Mouse (Mus musculus): ENCODE data around the gene Nelfb. TPM values are rescaled to one million over a fixed set of nuclear protein-coding genes. Genes with fewer than 3 reads are reported as not detected.

Gene Nelfb
- polyA plus RNA-seq, 1 experiment from 2014 or later: 42.8 TPM

GRCm38 (mm10) chr2:25182664-25183063 is 28.6 kb downstream of the Nelfb start:
- no peaks in the 10 kb centered on the region for H3K9me3 ChIP-seq (replicated peaks)
- H3K27me3 ChIP-seq: peaks cover 96% of the 10 kb centered on the region
- DNase-seq (no peak), ATAC-seq (ENCODE audit: low read depth) (no peak)
- no peak overlapping the region for H3K27ac ChIP-seq
- H3K4me3 ChIP-seq (replicated peaks): peak overlapping the region; percentile 30
- H3K36me3 ChIP-seq: no peaks in the 10 kb centered on the region
- H3K9ac ChIP-seq: 0 out of 2 replicates have a peak overlapping the region, but pooled peaks have one; percentile 2
- WGBS (ENCODE audit: insufficient replicate concordance): 36% methylated on average over 6 of the region's 6 CpGs
- peak overlapping the region; percentile 98 for H3K4me2 ChIP-seq
- peaks cover 63% of the 10 kb centered on the region for H3K4me1 ChIP-seq (replicated peaks)

DNA sequence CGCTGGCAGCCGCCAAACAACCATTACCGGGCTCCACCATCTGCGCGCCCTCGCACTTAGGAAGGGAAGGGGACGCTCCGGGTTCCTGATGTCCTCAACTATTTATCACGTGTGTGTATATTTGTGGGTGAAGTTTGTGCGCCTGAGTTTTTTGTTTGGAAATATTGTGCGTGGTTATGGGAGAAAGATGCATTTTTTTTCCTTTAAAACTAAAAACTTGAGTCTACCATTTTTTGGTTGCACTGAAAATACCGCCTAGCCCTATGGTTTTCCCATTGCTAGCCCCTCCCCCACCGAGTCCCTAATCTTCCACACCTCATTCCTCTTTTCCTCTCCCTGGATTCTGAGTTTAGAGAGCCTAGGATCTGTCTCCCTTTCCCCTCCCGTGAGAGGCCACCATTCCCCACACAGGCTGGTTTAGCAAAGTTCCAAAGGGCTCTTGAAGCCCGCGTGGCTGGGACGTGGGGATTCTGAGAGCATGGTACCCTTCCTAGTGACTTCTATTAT is 29.3 kb downstream of the Nelfb start:
- DNase-seq (no peak), ATAC-seq (ENCODE audit: low read depth) (0 out of 2 replicates have a peak, but pooled peaks have one; percentile 17)
- H3K27me3 ChIP-seq: peaks cover 97% of the 10 kb centered on the region
- H3K4me3 ChIP-seq (replicated peaks): peak overlapping the region; percentile 70
- no peaks in the 10 kb centered on the region for H3K36me3 ChIP-seq
- peak overlapping the region; percentile 86 for H3K27ac ChIP-seq
- peak overlapping the region; percentile 77 for H3K9ac ChIP-seq
- H3K9me3 ChIP-seq (replicated peaks): no peaks in the 10 kb centered on the region
- WGBS (ENCODE audit: insufficient replicate concordance): 2% methylated on average over 17 of the region's 17 CpGs
- H3K4me2 ChIP-seq: peak overlapping the region; percentile 98
- peaks cover 70% of the 10 kb centered on the region for H3K4me1 ChIP-seq (replicated peaks)

DNA sequence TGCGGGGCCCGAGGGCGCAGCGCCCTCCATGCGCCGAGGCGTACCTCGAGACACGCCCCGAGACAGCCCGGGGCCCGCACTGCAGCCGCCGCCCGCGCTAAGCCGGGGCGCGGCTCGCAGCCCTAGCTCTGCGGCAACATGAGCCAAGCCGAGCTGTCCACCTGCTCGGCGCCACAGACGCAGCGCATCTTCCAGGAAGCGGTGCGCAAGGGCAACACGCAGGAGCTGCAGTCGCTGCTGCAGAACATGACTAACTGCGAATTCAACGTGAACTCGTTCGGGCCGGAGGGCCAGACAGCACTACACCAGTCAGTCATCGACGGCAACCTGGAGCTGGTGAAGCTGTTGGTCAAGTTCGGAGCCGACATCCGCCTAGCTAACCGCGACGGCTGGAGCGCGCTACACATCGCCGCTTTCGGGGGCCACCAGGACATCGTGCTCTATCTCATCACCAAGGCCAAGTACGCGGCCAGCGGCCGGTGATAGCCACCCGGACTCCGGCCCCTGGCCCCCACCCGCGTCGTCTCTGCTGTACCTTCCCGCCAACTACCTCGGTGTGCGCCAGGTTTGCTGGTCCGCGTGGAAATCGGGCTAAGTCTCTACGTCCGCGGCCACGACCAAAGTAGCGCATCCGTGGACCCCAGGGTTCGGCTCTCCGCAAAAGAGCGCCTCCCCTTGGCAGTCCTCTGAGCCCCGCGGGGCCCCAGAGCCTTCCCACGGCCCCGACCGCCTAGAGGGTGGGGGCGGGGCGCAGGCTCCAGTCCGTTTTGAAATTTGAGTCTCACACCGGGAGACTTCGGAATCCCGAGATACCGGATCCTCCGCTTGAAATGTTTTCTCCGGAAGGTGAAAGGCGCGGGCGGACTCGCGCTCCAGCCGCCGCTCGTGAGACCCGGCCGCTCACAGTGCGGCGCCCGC is 30.1 kb downstream of the Nelfb start:
- peak; percentile 81 for ATAC-seq (ENCODE audit: low read depth)

DNA sequence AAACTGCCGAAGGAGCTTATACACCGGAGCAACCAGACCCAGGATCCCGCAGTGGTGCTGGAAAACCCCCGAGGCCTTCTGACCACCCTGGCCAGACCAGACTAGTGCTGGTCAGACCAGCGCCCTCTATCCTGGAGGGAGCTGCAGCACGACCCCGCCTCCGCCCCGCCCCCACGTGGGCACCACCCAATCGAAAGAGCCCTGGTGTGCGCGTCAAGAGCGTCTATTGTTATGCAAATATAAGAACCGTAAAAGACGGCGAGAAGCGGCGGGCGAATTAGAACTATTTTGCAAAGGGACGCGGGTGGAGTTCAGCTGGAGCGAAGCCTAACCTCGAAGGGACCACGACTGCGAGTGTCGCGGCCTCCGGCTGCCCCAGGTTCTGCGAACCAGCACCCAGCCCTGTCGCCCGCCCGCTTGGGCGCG is 30.8 kb downstream of the Nelfb start, which contains the start of gene Nrarp:
TSS of gene Nrarp (plus strand) at position 281 of the 426 bp plus-strand sequence.
- H3K27ac ChIP-seq: peak within 1 kb of the TSS; percentile 86
- ATAC-seq (ENCODE audit: low read depth): peak; percentile 80
- H3K4me3 ChIP-seq (replicated peaks): peak within 1 kb of the TSS; percentile 70
- WGBS (ENCODE audit: insufficient replicate concordance): under 1% methylated on average over 35 of the region's 35 CpGs
- peaks cover 88% of the 10 kb centered on the region for H3K27me3 ChIP-seq
- DNase-seq: peak; percentile 84
- H3K9me3 ChIP-seq (replicated peaks): no peaks in the 10 kb centered on the region
- no peaks in the 10 kb centered on the region for H3K36me3 ChIP-seq
- H3K9ac ChIP-seq: peak within 1 kb of the TSS; percentile 77
- peaks cover 73% of the 10 kb centered on the region for H3K4me1 ChIP-seq (replicated peaks)
- H3K4me2 ChIP-seq: peak within 1 kb of the TSS; percentile 98

More for the DNA sequence above, 30.1 kb downstream of the Nelfb start:
- peak; percentile 50 for DNase-seq
- Histone ChIP-seq H3K9ac (peak overlapping the region; percentile 77), H3K4me3 (replicated peaks) (peak overlapping the region; percentile 70), H3K36me3 (no peaks in the 10 kb centered on the region), H3K9me3 (replicated peaks) (no peaks in the 10 kb centered on the region), H3K27ac (peak overlapping the region; percentile 86), H3K4me2 (peak overlapping the region; percentile 98), H3K4me1 (replicated peaks) (peaks cover 73% of the 10 kb centered on the region), H3K27me3 (peaks cover 95% of the 10 kb centered on the region)
- WGBS (ENCODE audit: insufficient replicate concordance): under 1% methylated on average over 100 of the region's 100 CpGs

- no peaks in the 10 kb centered on the region for H3K36me3 ChIP-seq
- H3K27ac ChIP-seq: no peak overlapping the region
- ATAC-seq (ENCODE audit: low read depth) (no peak), DNase-seq (no peak)
- peak overlapping the region; percentile 70 for H3K4me3 ChIP-seq (replicated peaks)
- no peak overlapping the region for H3K9ac ChIP-seq
- 57% methylated on average over 15 of the region's 15 CpGs for WGBS (ENCODE audit: insufficient replicate concordance)
- H3K4me1 ChIP-seq (replicated peaks): peaks cover 77% of the 10 kb centered on the region
- H3K4me2 ChIP-seq: peak overlapping the region; percentile 98
- peaks cover 80% of the 10 kb centered on the region for H3K27me3 ChIP-seq
- H3K9me3 ChIP-seq (replicated peaks): no peaks in the 10 kb centered on the region
These were observed 31.6 kb downstream of the Nelfb start for GRCm38 (mm10) chr2:25179566-25180217.

GRCm38 (mm10) chr2:25178285-25178972 is 32.9 kb downstream of the Nelfb start:
- DNase-seq (no peak), ATAC-seq (ENCODE audit: low read depth) (no peak)
- H3K4me1 ChIP-seq (replicated peaks): peaks cover 90% of the 10 kb centered on the region
- peaks cover 67% of the 10 kb centered on the region for H3K27me3 ChIP-seq
- no peak overlapping the region for H3K4me3 ChIP-seq (replicated peaks)
- H3K27ac ChIP-seq: no peak overlapping the region
- H3K9ac ChIP-seq: no peak overlapping the region
- no peak overlapping the region for H3K4me2 ChIP-seq
- no peaks in the 10 kb centered on the region for H3K36me3 ChIP-seq
- H3K9me3 ChIP-seq (replicated peaks): no peaks in the 10 kb centered on the region
- WGBS (ENCODE audit: insufficient replicate concordance): 34% methylated on average over 10 of the region's 10 CpGs

DNA sequence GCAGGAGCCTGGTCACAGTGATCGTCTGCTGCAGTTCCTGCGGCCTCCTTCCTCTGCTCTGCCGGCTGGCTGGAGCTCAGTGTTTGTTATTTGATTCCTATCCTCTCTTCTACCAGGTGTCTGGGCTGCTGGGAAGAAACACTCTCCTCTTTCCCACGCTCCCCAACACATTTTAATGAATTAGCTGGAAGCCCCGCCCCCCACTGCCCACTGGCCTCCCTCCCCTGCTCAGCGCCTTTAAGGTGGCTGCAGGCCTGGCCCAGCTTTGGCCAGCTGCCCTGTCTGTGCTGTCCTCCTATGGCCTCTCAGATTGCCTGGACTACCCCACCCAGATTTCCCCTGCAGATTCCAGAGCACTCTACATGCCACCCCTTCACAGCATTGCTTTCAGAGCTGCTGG is 33.6 kb downstream of the Nelfb start:
- Histone ChIP-seq H3K4me2 (no peak overlapping the region), H3K4me1 (replicated peaks) (peaks cover 93% of the 10 kb centered on the region), H3K36me3 (no peaks in the 10 kb centered on the region), H3K9ac (no peak overlapping the region), H3K4me3 (replicated peaks) (no peak overlapping the region), H3K27me3 (peaks cover 60% of the 10 kb centered on the region), H3K9me3 (replicated peaks) (no peaks in the 10 kb centered on the region), H3K27ac (no peak overlapping the region)
- DNase-seq (no peak), ATAC-seq (ENCODE audit: low read depth) (no peak)
- 53% methylated on average over 6 of the region's 6 CpGs for WGBS (ENCODE audit: insufficient replicate concordance)

GRCm38 (mm10) chr2:25177076-25177475 is 34.2 kb downstream of the Nelfb start:
- Histone ChIP-seq H3K27ac (no peak overlapping the region; the same call in 1 of the 2 replicates), H3K9me3 (replicated peaks) (no peaks in the 10 kb centered on the region), H3K4me1 (replicated peaks) (peaks cover 94% of the 10 kb centered on the region), H3K9ac (no peak overlapping the region), H3K27me3 (peaks cover 55% of the 10 kb centered on the region), H3K36me3 (no peaks in the 10 kb centered on the region), H3K4me3 (replicated peaks) (no peak overlapping the region), H3K4me2 (no peak overlapping the region)
- ATAC-seq (ENCODE audit: low read depth): no peak
- no peak for DNase-seq
- WGBS (ENCODE audit: insufficient replicate concordance): 52% methylated on average over 4 of the region's 4 CpGs

DNA sequence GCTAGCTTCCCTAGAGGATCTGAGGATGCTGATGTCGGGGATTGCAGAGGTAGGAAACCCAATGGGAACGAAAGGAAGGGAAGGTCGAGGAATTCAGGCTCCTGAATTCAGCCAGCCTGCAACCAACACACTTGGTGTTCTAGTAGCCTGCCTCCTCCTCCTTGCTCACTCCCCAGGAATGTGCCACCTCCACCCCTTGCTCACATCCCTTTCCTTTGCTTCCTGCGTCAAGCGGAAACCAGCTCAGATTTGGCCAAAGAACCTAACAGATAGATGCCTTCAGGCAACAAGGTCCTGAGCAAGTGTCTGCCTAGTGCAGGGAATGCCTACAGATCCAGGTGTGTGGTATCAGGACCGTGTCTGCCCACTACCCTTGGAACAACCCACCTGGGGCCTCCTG is 34.7 kb downstream of the Nelfb start:
- no peaks in the 10 kb centered on the region for H3K36me3 ChIP-seq
- no peak overlapping the region for H3K4me3 ChIP-seq (replicated peaks)
- DNase-seq (no peak), ATAC-seq (ENCODE audit: low read depth) (no peak)
- H3K27ac ChIP-seq: no peak overlapping the region
- H3K4me1 ChIP-seq (replicated peaks): peaks cover 93% of the 10 kb centered on the region
- H3K9me3 ChIP-seq (replicated peaks): no peaks in the 10 kb centered on the region
- H3K4me2 ChIP-seq: no peak overlapping the region
- WGBS (ENCODE audit: insufficient replicate concordance): 54% methylated on average over 6 of the region's 6 CpGs
- H3K27me3 ChIP-seq: peaks cover 50% of the 10 kb centered on the region
- H3K9ac ChIP-seq: no peak overlapping the region

DNA sequence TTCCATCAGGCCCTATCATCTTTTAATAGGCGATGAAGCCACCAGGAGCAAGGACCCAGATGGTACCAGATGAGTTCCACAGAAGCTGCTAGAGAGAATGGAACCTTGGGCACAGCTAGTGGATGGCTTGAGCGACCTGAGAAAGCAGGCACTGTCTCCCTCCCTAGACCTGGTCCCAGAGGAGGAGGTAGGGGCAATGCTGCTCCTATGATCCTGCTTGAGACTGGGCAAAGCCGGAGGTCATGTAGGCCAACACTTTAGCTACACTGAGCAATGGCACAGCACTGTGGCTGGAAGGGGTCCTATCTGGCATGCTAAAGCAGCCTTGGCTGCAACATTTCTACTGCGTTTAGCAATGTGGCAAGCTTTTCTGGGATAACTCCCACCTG is 35.6 kb downstream of the Nelfb start:
- DNase-seq (no peak), ATAC-seq (ENCODE audit: low read depth) (no peak)
- 0 out of 2 replicates have a peak overlapping the region, but pooled peaks have one; percentile 50 for H3K9ac ChIP-seq
- peak overlapping the region; percentile 68 for H3K27ac ChIP-seq
- no peak overlapping the region for H3K4me3 ChIP-seq (replicated peaks)
- peaks cover 41% of the 10 kb centered on the region for H3K27me3 ChIP-seq
- no peaks in the 10 kb centered on the region for H3K36me3 ChIP-seq
- peaks cover 85% of the 10 kb centered on the region for H3K4me1 ChIP-seq (replicated peaks)
- H3K9me3 ChIP-seq (replicated peaks): no peaks in the 10 kb centered on the region
- H3K4me2 ChIP-seq: peak overlapping the region; percentile 32; the same call in 1 of the 2 replicates
- 64% methylated on average over 4 of the region's 4 CpGs for WGBS (ENCODE audit: insufficient replicate concordance)
